28 mouse cellular contexts compared by ENCODE assay signal in the genomic region with DNA sequence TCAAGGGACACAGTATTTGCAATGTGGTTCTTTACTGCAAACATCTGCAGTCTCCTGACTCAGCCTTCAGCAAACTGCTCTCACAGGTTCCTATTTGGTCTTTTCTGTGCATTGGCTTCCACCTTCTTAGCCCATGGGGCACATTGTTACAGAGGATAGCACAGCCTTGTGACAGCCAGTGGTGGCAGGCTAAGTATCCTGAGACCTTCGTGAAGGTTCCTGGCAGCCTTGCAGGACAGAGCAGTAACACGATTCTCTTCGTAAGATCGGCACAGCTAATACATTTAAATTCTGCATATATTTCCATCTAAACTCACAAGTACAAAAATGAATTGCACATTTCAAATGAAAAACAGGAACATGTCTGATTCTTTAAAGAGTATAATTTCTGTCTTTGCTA.
"Had no signal": no experiment of that assay in that cellular context is flagged by ENCODE, and none has a peak within 500 bp of the region (broad histone marks: within the 10 kb centered on the region; RNA-seq: fewer than 3 reads in every experiment).

No protein-coding gene starts in this region.

- H3K4me3 ChIP-seq: embryonic facial prominence, embryonic 10.5 days; embryonic facial prominence, embryonic 12.5 days; embryonic facial prominence, embryonic 13.5 days; embryonic facial prominence, embryonic 15.5 days; erythroblast, embryonic 14.5 days; forebrain, embryonic 10.5 days; forebrain, embryonic 12.5 days; forebrain, embryonic 13.5 days; forebrain, embryonic 15.5 days; heart, adult 2 months; heart, embryonic 10.5 days had no signal

- H3K27ac ChIP-seq: embryonic facial prominence, embryonic 10.5 days; embryonic facial prominence, embryonic 12.5 days; embryonic facial prominence, embryonic 13.5 days; embryonic facial prominence, embryonic 15.5 days; forebrain, embryonic 10.5 days; forebrain, embryonic 12.5 days; forebrain, embryonic 13.5 days; forebrain, embryonic 15.5 days; heart, adult 2 months; heart, embryonic 10.5 days had no signal

- DNase-seq: cerebellum, adult 18-20 months; cerebellum, adult 2 months; cerebellum, adult 8-10 months; cerebellum, adult 9-10 months; cerebellum, adult 9-11 months; cerebellum, postnatal 10 days; cerebellum, postnatal 14 days; cerebellum, postnatal 25 days; cerebellum, postnatal 36 days; embryo, embryonic 11 days; forebrain, postnatal 0 days; gastrocnemius, postnatal 10 days; gastrocnemius, postnatal 36 days; heart, adult 11 months; heart, adult 18-20 months; heart, adult 2 months had no signal

- ATAC-seq: forebrain, embryonic 13.5 days; forebrain, embryonic 14.5 days; forebrain, embryonic 15.5 days; forebrain, embryonic 16.5 days; forebrain, postnatal 0 days had no signal
